Mouse (Mus musculus) stomach, postnatal 0 days (tissue): Measurements from ENCODE around the gene Esyt2. TPM values are rescaled to one million over a fixed set of nuclear protein-coding genes. Genes with fewer than 3 reads are reported as not detected.

Experiments
- ATAC-seq: fragments of 200-750 bp; cut with Nextera tagmentation; 2 replicates; pipeline ENCODE4 v1.8.0; 2017; ENCODE audit not compliant: low FRiP score, low TSS enrichment
- DNase-seq: peaks from one replicate; pipeline ENCODE4 v3.0.0-alpha.2; 2016; ENCODE audit warnings: low spot score
- H3K27ac ChIP-seq: fragments of 300-500 bp; sonication (generic); replicated peaks from 2 replicates; pipeline ENCODE4 v1.5.1; 2014; ENCODE audit warnings: mild to moderate bottlenecking, control low read depth
- H3K27me3 ChIP-seq: fragments of 300-500 bp; sonication (generic); 2 replicates; pipeline ENCODE4 v1.6.1; 2014; ENCODE audit warnings: low read length; ENCODE audit not compliant: control insufficient read depth, insufficient read depth
- H3K36me3 ChIP-seq: fragments of 300-500 bp; sonication (generic); 2 replicates; pipeline ENCODE4 v1.6.1; 2014; ENCODE audit warnings: low read length, mixed read lengths; ENCODE audit not compliant: control insufficient read depth, insufficient read depth
- H3K4me1 ChIP-seq: fragments of 300-500 bp; sonication (generic); replicated peaks from 2 replicates; pipeline ENCODE4 v1.6.1; 2014; ENCODE audit warnings: antibody characterized with exemption; ENCODE audit not compliant: control insufficient read depth, insufficient read depth
- H3K4me2 ChIP-seq: fragments of 300-500 bp; sonication (generic); replicated peaks from 2 replicates; pipeline ENCODE4 v1.6.1; 2014; ENCODE audit warnings: low read depth, mild to moderate bottlenecking, control low read depth, moderate library complexity
- H3K4me3 ChIP-seq: fragments of 300-500 bp; sonication (generic); 2 replicates; pipeline ENCODE4 v1.5.1; 2014; ENCODE audit warnings: low read depth, low read length, control low read depth
- H3K9ac ChIP-seq: fragments of 300-500 bp; sonication (generic); 2 replicates; pipeline ENCODE4 v1.6.1; 2014; ENCODE audit warnings: mild to moderate bottlenecking, low read length, control low read depth, mixed read lengths
- H3K9me3 ChIP-seq: fragments of 300-500 bp; sonication (generic); 2 replicates; pipeline ENCODE4 v1.6.1; 2016; ENCODE audit warnings: low read length; ENCODE audit not compliant: control insufficient read depth
- CTCF ChIP-seq: IDR thresholded peaks from 2 replicates; pipeline ENCODE4 v1.5.1; 2016; ENCODE audit warnings: antibody characterized with exemption, low read depth, mild to moderate bottlenecking, moderate library complexity
- EP300 ChIP-seq: optimal IDR thresholded peaks from 2 replicates; pipeline ENCODE3; 2016; ENCODE audit warnings: antibody characterized with exemption
- WGBS: fragments of 180-500 bp; shearing (Covaris S2); extraction: QIAGEN DNeasy Blood & Tissue Kit; methylation state at CpG from one replicate; pipeline ENCODE4 v1.1.7; 2014; 5-methylcytosine and 5-hydroxymethylcytosine counted together
- polyA plus RNA-seq: library from polyadenylated mRNA; unstranded; fragments of >200 nt; fragmentation: Nextera tagmentation; extraction: Ambion mirVana; gene quantifications from 2 replicates; pipeline ENCODE4 v1.2.1, GENCODE M21; 2015

Esyt2 gene
- polyA plus RNA-seq, 1 experiment from 2014 or later: 17.0 TPM

DNA sequence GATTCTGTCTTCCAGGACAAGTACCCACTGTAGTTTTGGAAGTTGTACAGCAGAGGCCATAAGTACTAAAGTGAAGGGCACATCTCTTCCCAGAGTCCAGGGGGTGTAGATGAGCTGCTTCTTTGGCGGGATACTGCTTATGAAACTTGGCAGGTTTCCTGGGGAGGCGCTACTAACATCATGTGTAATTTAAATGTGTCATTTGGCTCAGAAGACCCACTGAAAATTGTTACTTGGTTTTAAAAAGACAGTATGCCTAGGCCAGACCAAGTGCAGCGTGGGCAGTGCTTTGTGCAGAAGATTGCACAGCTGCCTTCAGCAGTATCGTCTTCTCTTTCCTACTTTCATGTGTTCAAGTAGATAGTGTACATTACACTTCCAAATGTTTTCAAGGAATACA is 44.5 kb downstream of the Esyt2 start:
- H3K4me3 ChIP-seq: no peak overlapping the region
- no peak overlapping the region for H3K4me2 ChIP-seq
- H3K27me3 ChIP-seq: no peaks in the 10 kb centered on the region
- ATAC-seq: peak; percentile 56; the same call in 1 of the 2 replicates
- TF ChIP-seq CTCF (peak; percentile 42; the same call in 1 of the 2 replicates), EP300 (no peak)
- H3K27ac ChIP-seq: peak overlapping the region; percentile 81
- peak; percentile 16 for DNase-seq
- H3K9ac ChIP-seq: no peak overlapping the region
- 46% methylated on average over 4 of the region's 4 CpGs for WGBS
- H3K4me1 ChIP-seq: no peaks in the 10 kb centered on the region
- peaks cover 8% of the 10 kb centered on the region; the same call in 1 of the 2 replicates for H3K36me3 ChIP-seq
- H3K9me3 ChIP-seq: no peaks in the 10 kb centered on the region

- H3K4me3 ChIP-seq: no peak overlapping the region
- H3K27me3 ChIP-seq: no peaks in the 10 kb centered on the region
- DNase-seq: no peak
- peak overlapping the region; percentile 86 for H3K27ac ChIP-seq
- 55% methylated on average over 1 of the region's 1 CpGs for WGBS
- no peak overlapping the region for H3K9ac ChIP-seq
- no peaks in the 10 kb centered on the region for H3K9me3 ChIP-seq
- TF ChIP-seq EP300: peak; percentile 81
- no peak for TF ChIP-seq CTCF
- H3K36me3 ChIP-seq: peaks cover 8% of the 10 kb centered on the region; the same call in 1 of the 2 replicates
- H3K4me1 ChIP-seq: no peaks in the 10 kb centered on the region
- no peak; the same call in 1 of the 2 replicates for ATAC-seq
- H3K4me2 ChIP-seq: no peak overlapping the region
These were observed 45.2 kb downstream of the Esyt2 start for GRCm38 (mm10) chr12:116326159-116326558.

- no peak for DNase-seq
- TF ChIP-seq CTCF (no peak), EP300 (no peak)
- 81% methylated on average over 5 of the region's 5 CpGs for WGBS
- no peak overlapping the region for H3K9ac ChIP-seq
- no peaks in the 10 kb centered on the region for H3K4me1 ChIP-seq
- H3K4me2 ChIP-seq: no peak overlapping the region
- no peaks in the 10 kb centered on the region for H3K9me3 ChIP-seq
- H3K36me3 ChIP-seq: peaks cover 4% of the 10 kb centered on the region; the same call in 1 of the 2 replicates
- H3K4me3 ChIP-seq: no peak overlapping the region
- H3K27me3 ChIP-seq: no peaks in the 10 kb centered on the region
- no peak for ATAC-seq
- H3K27ac ChIP-seq: no peak overlapping the region
These were observed 53.3 kb downstream of the Esyt2 start for GRCm38 (mm10) chr12:116334253-116334652.

DNA sequence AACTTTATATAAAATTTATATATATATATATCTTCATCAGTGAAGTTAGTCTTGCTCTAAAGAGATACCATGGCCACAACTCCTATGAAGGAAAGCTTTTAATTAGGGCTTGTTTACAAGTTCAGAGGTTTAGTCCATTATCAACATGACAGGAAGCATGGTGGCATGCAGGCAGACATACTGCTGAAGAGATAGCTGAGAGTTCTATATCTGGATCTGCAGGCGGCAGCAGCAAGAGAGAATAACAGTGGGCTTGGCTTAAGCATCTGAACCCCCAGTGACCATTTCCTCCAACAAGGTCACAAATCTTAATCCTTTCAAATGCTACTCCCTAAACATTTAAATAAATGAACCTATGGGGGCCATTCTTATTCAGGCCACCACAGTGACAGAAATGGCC is 59.2 kb downstream of the Esyt2 start:
- Histone ChIP-seq H3K9me3 (no peaks in the 10 kb centered on the region), H3K4me2 (no peak overlapping the region), H3K4me3 (no peak overlapping the region), H3K27ac (no peak overlapping the region), H3K27me3 (no peaks in the 10 kb centered on the region), H3K4me1 (no peaks in the 10 kb centered on the region), H3K9ac (no peak overlapping the region), H3K36me3 (peaks cover 17% of the 10 kb centered on the region; the same call in 1 of the 2 replicates)
- no peak for TF ChIP-seq EP300
- no peak for TF ChIP-seq CTCF
- ATAC-seq: no peak
- DNase-seq: no peak
- WGBS: 84% methylated on average over 1 of the region's 1 CpGs

GRCm38 (mm10) chr12:116348755-116349286 is 67.8 kb downstream of the Esyt2 start:
- no peak overlapping the region for H3K9ac ChIP-seq
- TF ChIP-seq CTCF (no peak), EP300 (no peak)
- H3K4me1 ChIP-seq: no peaks in the 10 kb centered on the region
- H3K27me3 ChIP-seq: no peaks in the 10 kb centered on the region
- no peak overlapping the region for H3K4me3 ChIP-seq
- DNase-seq: no peak
- peaks cover 19% of the 10 kb centered on the region for H3K36me3 ChIP-seq
- no peak for ATAC-seq
- H3K9me3 ChIP-seq: no peaks in the 10 kb centered on the region
- H3K4me2 ChIP-seq: no peak overlapping the region
- no peak overlapping the region for H3K27ac ChIP-seq

- Histone ChIP-seq H3K27me3 (no peaks in the 10 kb centered on the region), H3K9ac (no peak overlapping the region), H3K4me1 (no peaks in the 10 kb centered on the region), H3K4me2 (no peak overlapping the region), H3K9me3 (no peaks in the 10 kb centered on the region), H3K27ac (no peak overlapping the region), H3K36me3 (peaks cover 19% of the 10 kb centered on the region), H3K4me3 (no peak overlapping the region)
- TF ChIP-seq CTCF: no peak
- TF ChIP-seq EP300: no peak
- DNase-seq (no peak), ATAC-seq (no peak)
- WGBS: 82% methylated on average over 2 of the region's 2 CpGs
These were observed 68.4 kb downstream of the Esyt2 start for GRCm38 (mm10) chr12:116349376-116349775.
